Mouse (Mus musculus): ENCODE measurements at regions not wholly inside any gene's neighbourhood (a gene's known extent, or its start where the extent isn't known, plus 50 kb on each side); places are given as distances from the start of the nearest gene placed in this dataset.
A peak's percentile ranks its signal among the peaks of the same experiment; 100 is the strongest.

- no peaks in the 10 kb centered on the region for H3K4me1 ChIP-seq (ENCODE audit: insufficient read depth, low read length)
- H3K4me2 ChIP-seq (replicated peaks; ENCODE audit: low read depth, low read length), result no peak overlapping the region
- no peaks in the 10 kb centered on the region for H3K36me3 ChIP-seq (ENCODE audit: insufficient read depth, low read length)
- ATAC-seq (ENCODE audit: low FRiP score, low TSS enrichment), result no peak
- H3K9ac ChIP-seq (replicated peaks; ENCODE audit: low read length), result no peak overlapping the region
- H3K27ac ChIP-seq (ENCODE audit: low read length), result no peak overlapping the region
- H3K27me3 ChIP-seq (ENCODE audit: insufficient read depth, low read length), result no peaks in the 10 kb centered on the region
- H3K9me3 ChIP-seq (ENCODE audit: low read length), result no peaks in the 10 kb centered on the region
- 83% methylated on average over 2 of the region's 2 CpGs for WGBS
- H3K4me3 ChIP-seq (ENCODE audit: low read length), result no peak overlapping the region
Measured at GRCm38 (mm10) chr14:100530217-100530616, 245.7 kb upstream of the Klf12 start.

GRCm38 (mm10) chr14:100529758-100530157 is 245.3 kb upstream of the Klf12 start:
- no peaks in the 10 kb centered on the region for H3K36me3 ChIP-seq (ENCODE audit: insufficient read depth, low read length)
- H3K4me3 ChIP-seq (ENCODE audit: low read length), result no peak overlapping the region
- no peak overlapping the region for H3K27ac ChIP-seq (ENCODE audit: low read length)
- no peak for ATAC-seq (ENCODE audit: low FRiP score, low TSS enrichment)
- no peaks in the 10 kb centered on the region for H3K4me1 ChIP-seq (ENCODE audit: insufficient read depth, low read length)
- H3K27me3 ChIP-seq (ENCODE audit: insufficient read depth, low read length), result no peaks in the 10 kb centered on the region
- no peaks in the 10 kb centered on the region for H3K9me3 ChIP-seq (ENCODE audit: low read length)
- no peak overlapping the region for H3K4me2 ChIP-seq (replicated peaks; ENCODE audit: low read depth, low read length)
- WGBS, result 83% methylated on average over 1 of the region's 1 CpGs
- no peak overlapping the region for H3K9ac ChIP-seq (replicated peaks; ENCODE audit: low read length)

- Histone ChIP-seq H3K27ac (ENCODE audit: low read length) (no peak overlapping the region), H3K4me1 (ENCODE audit: insufficient read depth, low read length) (no peaks in the 10 kb centered on the region), H3K9ac (replicated peaks; ENCODE audit: low read length) (no peak overlapping the region), H3K4me3 (ENCODE audit: low read length) (no peak overlapping the region), H3K27me3 (ENCODE audit: insufficient read depth, low read length) (no peaks in the 10 kb centered on the region), H3K4me2 (replicated peaks; ENCODE audit: low read depth, low read length) (no peak overlapping the region), H3K36me3 (ENCODE audit: insufficient read depth, low read length) (no peaks in the 10 kb centered on the region), H3K9me3 (ENCODE audit: low read length) (no peaks in the 10 kb centered on the region)
- 77% methylated on average over 2 of the region's 2 CpGs for WGBS
- ATAC-seq (ENCODE audit: low FRiP score, low TSS enrichment), result no peak
Measured at GRCm38 (mm10) chr14:100509396-100509795, 224.9 kb upstream of the Klf12 start.

GRCm38 (mm10) chr14:100508087-100508486 is 223.6 kb upstream of the Klf12 start:
- WGBS, result 85% methylated on average over 3 of the region's 3 CpGs
- no peak overlapping the region for H3K4me3 ChIP-seq (ENCODE audit: low read length)
- no peak overlapping the region for H3K9ac ChIP-seq (replicated peaks; ENCODE audit: low read length)
- ATAC-seq (ENCODE audit: low FRiP score, low TSS enrichment), result no peak
- no peak overlapping the region for H3K27ac ChIP-seq (ENCODE audit: low read length)
- no peaks in the 10 kb centered on the region for H3K4me1 ChIP-seq (ENCODE audit: insufficient read depth, low read length)
- no peaks in the 10 kb centered on the region for H3K9me3 ChIP-seq (ENCODE audit: low read length)
- H3K4me2 ChIP-seq (replicated peaks; ENCODE audit: low read depth, low read length), result no peak overlapping the region
- no peaks in the 10 kb centered on the region for H3K36me3 ChIP-seq (ENCODE audit: insufficient read depth, low read length)
- no peaks in the 10 kb centered on the region for H3K27me3 ChIP-seq (ENCODE audit: insufficient read depth, low read length)

- Histone ChIP-seq H3K4me3 (ENCODE audit: low read length) (no peak overlapping the region), H3K27me3 (ENCODE audit: insufficient read depth, low read length) (no peaks in the 10 kb centered on the region), H3K4me2 (replicated peaks; ENCODE audit: low read depth, low read length) (no peak overlapping the region), H3K36me3 (ENCODE audit: insufficient read depth, low read length) (no peaks in the 10 kb centered on the region), H3K4me1 (ENCODE audit: insufficient read depth, low read length) (no peaks in the 10 kb centered on the region), H3K27ac (ENCODE audit: low read length) (no peak overlapping the region), H3K9me3 (ENCODE audit: low read length) (no peaks in the 10 kb centered on the region), H3K9ac (replicated peaks; ENCODE audit: low read length) (no peak overlapping the region)
- no peak for ATAC-seq (ENCODE audit: low FRiP score, low TSS enrichment)
Measured at GRCm38 (mm10) chr14:100507616-100508015, 223.1 kb upstream of the Klf12 start.

GRCm38 (mm10) chr14:100488837-100489236 is 204.4 kb upstream of the Klf12 start:
- no peaks in the 10 kb centered on the region for H3K27me3 ChIP-seq (ENCODE audit: insufficient read depth, low read length)
- H3K4me2 ChIP-seq (replicated peaks; ENCODE audit: low read depth, low read length), result no peak overlapping the region
- H3K4me1 ChIP-seq (ENCODE audit: insufficient read depth, low read length), result no peaks in the 10 kb centered on the region
- no peak for ATAC-seq (ENCODE audit: low FRiP score, low TSS enrichment)
- no peaks in the 10 kb centered on the region for H3K9me3 ChIP-seq (ENCODE audit: low read length)
- no peak overlapping the region for H3K27ac ChIP-seq (ENCODE audit: low read length)
- H3K9ac ChIP-seq (replicated peaks; ENCODE audit: low read length), result no peak overlapping the region
- H3K4me3 ChIP-seq (ENCODE audit: low read length), result no peak overlapping the region
- no peaks in the 10 kb centered on the region for H3K36me3 ChIP-seq (ENCODE audit: insufficient read depth, low read length)
- WGBS, result 58% methylated on average over 7 of the region's 7 CpGs

- 66% methylated on average over 3 of the region's 3 CpGs for WGBS
- ATAC-seq (ENCODE audit: low FRiP score, low TSS enrichment), result no peak
- Histone ChIP-seq H3K36me3 (ENCODE audit: insufficient read depth, low read length) (no peaks in the 10 kb centered on the region), H3K9me3 (ENCODE audit: low read length) (no peaks in the 10 kb centered on the region), H3K9ac (replicated peaks; ENCODE audit: low read length) (no peak overlapping the region), H3K4me1 (ENCODE audit: insufficient read depth, low read length) (no peaks in the 10 kb centered on the region), H3K27ac (ENCODE audit: low read length) (no peak overlapping the region), H3K27me3 (ENCODE audit: insufficient read depth, low read length) (no peaks in the 10 kb centered on the region), H3K4me3 (ENCODE audit: low read length) (no peak overlapping the region), H3K4me2 (replicated peaks; ENCODE audit: low read depth, low read length) (no peak overlapping the region)
Measured at GRCm38 (mm10) chr14:100485489-100485888, 201.0 kb upstream of the Klf12 start.

- no peak for ATAC-seq (ENCODE audit: low FRiP score, low TSS enrichment)
- H3K4me2 ChIP-seq (replicated peaks; ENCODE audit: low read depth, low read length), result no peak overlapping the region
Measured at GRCm38 (mm10) chr14:100484101-100484500, 199.6 kb upstream of the Klf12 start.

GRCm38 (mm10) chr14:100477595-100478380 is 193.3 kb upstream of the Klf12 start:
- no peaks in the 10 kb centered on the region for H3K9me3 ChIP-seq (ENCODE audit: low read length)
- WGBS, result 8% methylated on average over 22 of the region's 22 CpGs
- H3K27ac ChIP-seq (ENCODE audit: low read length), result no peak overlapping the region
- no peaks in the 10 kb centered on the region for H3K36me3 ChIP-seq (ENCODE audit: insufficient read depth, low read length)
- H3K4me1 ChIP-seq (ENCODE audit: insufficient read depth, low read length), result peaks cover 7% of the 10 kb centered on the region
- peak overlapping the region; percentile 71 for H3K4me2 ChIP-seq (replicated peaks; ENCODE audit: low read depth, low read length)
- ATAC-seq (ENCODE audit: low FRiP score, low TSS enrichment), result peak; percentile 94
- H3K4me3 ChIP-seq (ENCODE audit: low read length), result peak overlapping the region; percentile 44
- H3K27me3 ChIP-seq (ENCODE audit: insufficient read depth, low read length), result peaks cover 3% of the 10 kb centered on the region; the same call in 1 of the 2 replicates
- H3K9ac ChIP-seq (replicated peaks; ENCODE audit: low read length), result peak overlapping the region; percentile 38; the same call in 1 of the 2 replicates

More at GRCm38 (mm10) chr14:100484101-100484500, 199.6 kb upstream of the Klf12 start:
- no peak overlapping the region for H3K9ac ChIP-seq (replicated peaks; ENCODE audit: low read length)
- H3K9me3 ChIP-seq (ENCODE audit: low read length), result no peaks in the 10 kb centered on the region
- no peaks in the 10 kb centered on the region for H3K36me3 ChIP-seq (ENCODE audit: insufficient read depth, low read length)
- H3K4me3 ChIP-seq (ENCODE audit: low read length), result no peak overlapping the region
- H3K27ac ChIP-seq (ENCODE audit: low read length), result no peak overlapping the region
- 70% methylated on average over 5 of the region's 5 CpGs for WGBS
- no peaks in the 10 kb centered on the region for H3K27me3 ChIP-seq (ENCODE audit: insufficient read depth, low read length)
- no peaks in the 10 kb centered on the region for H3K4me1 ChIP-seq (ENCODE audit: insufficient read depth, low read length)

GRCm38 (mm10) chr14:100468311-100468710 is 183.8 kb upstream of the Klf12 start:
- Histone ChIP-seq H3K4me3 (ENCODE audit: low read length) (no peak overlapping the region), H3K4me1 (ENCODE audit: insufficient read depth, low read length) (no peaks in the 10 kb centered on the region), H3K9me3 (ENCODE audit: low read length) (no peaks in the 10 kb centered on the region), H3K4me2 (replicated peaks; ENCODE audit: low read depth, low read length) (no peak overlapping the region), H3K27ac (ENCODE audit: low read length) (no peak overlapping the region), H3K36me3 (ENCODE audit: insufficient read depth, low read length) (no peaks in the 10 kb centered on the region), H3K9ac (replicated peaks; ENCODE audit: low read length) (no peak overlapping the region), H3K27me3 (ENCODE audit: insufficient read depth, low read length) (no peaks in the 10 kb centered on the region)
- 71% methylated on average over 3 of the region's 3 CpGs for WGBS
- ATAC-seq (ENCODE audit: low FRiP score, low TSS enrichment), result no peak
